Mouse (Mus musculus): ENCODE data around the gene S1pr5. TPM values are rescaled to one million over a fixed set of nuclear protein-coding genes. Genes with fewer than 3 reads are reported as not detected.
A peak's percentile ranks its signal among the peaks of the same experiment; 100 is the strongest.

The S1pr5 gene
- total and polyA plus RNA-seq, 3 experiments, result 0.04 to 0.08 TPM; not detected in 1

DNA sequence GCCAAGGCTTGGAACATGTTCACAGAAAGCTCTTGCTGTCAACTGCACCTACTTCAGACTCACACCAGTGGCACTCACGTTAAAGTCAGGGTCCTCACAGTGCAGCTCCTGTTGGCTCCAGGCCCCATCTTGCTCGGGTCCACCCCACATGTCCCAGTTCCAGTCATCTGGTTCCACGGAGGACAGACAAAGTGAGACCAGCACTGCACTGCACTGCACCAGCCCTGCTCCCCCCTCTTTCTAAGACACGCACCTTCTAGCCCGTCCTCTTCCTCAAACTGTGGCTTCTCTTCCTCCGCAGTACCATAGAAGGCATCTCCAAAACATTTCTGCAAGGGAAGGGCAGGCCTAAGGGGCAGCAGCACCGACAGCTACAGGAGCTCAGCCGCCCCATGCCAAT is 28.1 kb upstream of the S1pr5 start (continued):
- peak; percentile 22; the same call in 1 of the 2 replicates for TF ChIP-seq POLR2AphosphoS2 (IDR thresholded peaks at IDR 0.05; ENCODE audit: low read length)

DNA sequence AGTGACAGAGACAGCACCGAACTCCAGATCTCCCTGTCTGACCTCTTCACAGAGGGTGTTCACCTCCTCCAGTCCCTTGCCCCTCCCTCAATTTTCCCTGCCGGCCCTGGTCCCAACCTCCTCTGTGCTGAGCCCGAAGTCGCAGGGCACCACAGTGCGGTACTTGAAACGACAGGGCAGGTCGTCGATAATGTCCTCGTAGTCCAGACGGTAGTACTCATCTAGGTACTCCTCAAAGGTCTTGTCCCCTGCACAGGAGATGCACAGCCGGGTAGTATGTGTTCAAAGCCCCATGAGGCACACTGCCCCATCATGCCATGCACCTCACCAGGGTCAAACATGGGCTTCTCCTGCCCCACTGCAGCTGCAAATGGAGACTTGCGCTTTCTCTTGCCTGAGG is 27.5 kb upstream of the S1pr5 start:
- no peaks in the 10 kb centered on the region for H3K9me3 ChIP-seq (replicated peaks; ENCODE audit: insufficient read depth, low read length)
- no peaks in the 10 kb centered on the region for H3K27me3 ChIP-seq (ENCODE audit: control insufficient read depth in 1 of 2, insufficient read depth in 2 of 2, low read length in 2 of 2)
- no peak for DNase-seq (ENCODE audit: low read depth, low spot score)
- H3K27ac ChIP-seq (ENCODE audit: control insufficient read depth, low read depth, low read length), result no peak overlapping the region
- H3K4me3 ChIP-seq (ENCODE audit: control insufficient read depth in 1 of 2, insufficient read depth in 1 of 2, low read depth in 2 of 2, low read length in 2 of 2), result no peak overlapping the region
- H3K79me2 ChIP-seq (ENCODE audit: control insufficient read depth, insufficient read depth, low read length, poor library complexity), result no peaks in the 10 kb centered on the region
- TF ChIP-seq TAL1 (IDR thresholded peaks at IDR 0.05; ENCODE audit: low read length) (no peak), POLR2AphosphoS5 (IDR thresholded peaks at IDR 0.05; ENCODE audit: borderline replicate concordance, low read depth, low read length) (peak; percentile 92)
- H3K4me1 ChIP-seq (ENCODE audit: control insufficient read depth in 1 of 2, insufficient read depth in 2 of 2, low read length in 2 of 2), result no peaks in the 10 kb centered on the region
- H3K9ac ChIP-seq (ENCODE audit: control insufficient read depth, low read depth, low read length, poor library complexity, severe bottlenecking), result no peak overlapping the region
- peaks cover 0 to 68% of the 10 kb centered on the region in 2 experiments; a peak in 2 of 4 replicates for H3K36me3 ChIP-seq (ENCODE audit: control insufficient read depth in 1 of 2, insufficient read depth in 2 of 2, low read length in 2 of 2)

DNA sequence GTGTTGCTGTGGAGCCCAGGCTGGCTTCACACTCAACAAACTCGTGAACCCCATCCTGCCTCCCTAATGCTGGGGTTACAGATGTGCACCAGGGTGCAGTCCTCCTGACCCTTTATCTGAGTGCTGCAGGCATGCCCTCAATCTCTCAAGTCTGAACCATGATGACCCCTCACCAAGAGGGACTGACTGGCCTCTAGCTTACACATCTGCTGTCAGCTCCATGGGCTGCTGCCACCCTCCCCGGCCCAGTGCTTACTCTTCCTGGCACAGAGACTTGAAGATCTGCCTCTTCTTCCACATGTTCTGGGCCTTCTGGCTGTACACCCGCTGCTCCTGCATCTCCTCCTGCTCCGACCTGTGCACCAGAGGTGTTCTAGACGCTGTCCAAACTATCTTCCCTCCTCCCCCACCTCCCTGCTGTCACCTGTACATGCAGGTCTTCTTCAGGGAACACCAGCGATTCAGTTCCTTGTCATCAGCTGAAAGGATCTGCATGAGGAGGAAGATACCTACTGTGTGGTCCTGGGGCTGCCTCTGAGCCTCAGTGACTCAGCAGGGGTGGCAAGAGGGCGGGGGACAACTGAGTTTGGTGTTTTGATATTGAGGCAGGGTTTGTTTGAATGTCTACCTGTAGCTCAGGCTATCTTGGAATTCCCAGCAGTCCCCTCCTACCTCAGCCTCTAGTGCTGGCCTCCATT is 26.9 kb upstream of the S1pr5 start:
- Histone ChIP-seq H3K36me3 (ENCODE audit: control insufficient read depth in 1 of 2, insufficient read depth in 2 of 2, low read length in 2 of 2) (peaks cover 0 to 65% of the 10 kb centered on the region in 2 experiments; a peak in 2 of 4 replicates), H3K4me1 (ENCODE audit: control insufficient read depth in 1 of 2, insufficient read depth in 2 of 2, low read length in 2 of 2) (no peaks in the 10 kb centered on the region), H3K79me2 (ENCODE audit: control insufficient read depth, insufficient read depth, low read length, poor library complexity) (no peaks in the 10 kb centered on the region), H3K9me3 (replicated peaks; ENCODE audit: insufficient read depth, low read length) (no peaks in the 10 kb centered on the region), H3K4me3 (ENCODE audit: control insufficient read depth in 1 of 2, insufficient read depth in 1 of 2, low read depth in 2 of 2, low read length in 2 of 2) (no peak overlapping the region), H3K27me3 (ENCODE audit: control insufficient read depth in 1 of 2, insufficient read depth in 2 of 2, low read length in 2 of 2) (no peaks in the 10 kb centered on the region), H3K27ac (ENCODE audit: control insufficient read depth, low read depth, low read length) (no peak overlapping the region), H3K9ac (ENCODE audit: control insufficient read depth, low read depth, low read length, poor library complexity, severe bottlenecking) (no peak overlapping the region)
- TF ChIP-seq ZKSCAN1 (IDR thresholded peaks at IDR 0.05; ENCODE audit: low read depth, low read length) (peak; percentile 92), TBP (IDR thresholded peaks at IDR 0.05; ENCODE audit: low read depth, low read length) (peak; percentile 40; the same call in 1 of the 2 replicates), TAL1 (IDR thresholded peaks at IDR 0.05; ENCODE audit: low read length) (peak; percentile 54; the same call in 1 of the 2 replicates), ZMIZ1 (IDR thresholded peaks at IDR 0.05; ENCODE audit: low read depth, low read length) (peak; percentile 26; the same call in 1 of the 2 replicates), MEF2A (IDR thresholded peaks at IDR 0.05; ENCODE audit: extremely low read depth, insufficient replicate concordance, low read depth, low read length, poor library complexity, severe bottlenecking) (no peak), POLR2AphosphoS2 (IDR thresholded peaks at IDR 0.05; ENCODE audit: low read length) (peak; percentile 46), POLR2A (IDR thresholded peaks at IDR 0.05; ENCODE audit: control insufficient read depth in 1 of 2, insufficient read depth in 1 of 2, low read depth in 1 of 2, low read length in 2 of 2, poor library complexity in 1 of 2) (peak in 1 of 2 experiments; percentile 55; a peak in 1 of 4 replicates), TCF12 (IDR thresholded peaks at IDR 0.05; ENCODE audit: low read depth, low read length) (no peak), NELFE (IDR thresholded peaks at IDR 0.05; ENCODE audit: low read depth, low read length) (peak; percentile 38; the same call in 1 of the 2 replicates), SIN3A (IDR thresholded peaks at IDR 0.05; ENCODE audit: low read length) (0 out of 2 replicates have a peak, but pooled peaks have one; percentile 37), SMC3 (IDR thresholded peaks at IDR 0.05; ENCODE audit: low read depth, low read length) (peak; percentile 19; the same call in 1 of the 2 replicates)
- DNase-seq (ENCODE audit: low read depth, low spot score), result peak; percentile 51

Measured in MEL (cell line).